Mouse (Mus musculus) lung, adult 2 months (tissue): ENCODE results near the gene Tanc1. TPM values are rescaled to one million over a fixed set of nuclear protein-coding genes. Genes with fewer than 3 reads are reported as not detected.

ENCODE experiments used
- DNase-seq: peaks from one replicate; pipeline ENCODE4 v3.0.0; 2022
- H3K4me1 ChIP-seq: fragments of 200-500 bp; 2 replicates; pipeline ENCODE4 v1.6.1; 2011; ENCODE audit warnings: low read length; ENCODE audit not compliant: control insufficient read depth, insufficient read depth
- H3K4me3 ChIP-seq: fragments of 200-500 bp; replicated peaks from 2 replicates; pipeline ENCODE3; 2011; ENCODE audit warnings: low read depth, mild to moderate bottlenecking, control low read depth, low read length; ENCODE audit errors: extremely low read depth
- CTCF ChIP-seq: fragments of 200-500 bp; IDR thresholded peaks from 2 replicates; pipeline ENCODE4 v1.5.1; 2011; ENCODE audit warnings: mild to moderate bottlenecking, low read length, control low read depth; ENCODE audit not compliant: insufficient read depth
- POLR2A ChIP-seq: fragments of 200-500 bp; IDR thresholded peaks from 2 replicates; pipeline ENCODE4 v1.6.1; 2011; ENCODE audit warnings: low read depth, mild to moderate bottlenecking, control low read depth, low read length, borderline replicate concordance; ENCODE audit errors: extremely low read depth
- WGBS: fragments of 180-500 bp; shearing (Covaris S2); methylation state at CpG from one replicate; pipeline ENCODE4 v1.1.7; 2018; 5-methylcytosine and 5-hydroxymethylcytosine counted together
- polyA plus RNA-seq: library from polyadenylated mRNA; depleted of rRNA; stranded (reverse); fragments of >200 nt; gene quantifications from 2 replicates; pipeline ENCODE4 v1.2.3, GENCODE M21; 2012

Tanc1 gene
- polyA plus RNA-seq, 1 experiment = 29.0 TPM

DNA sequence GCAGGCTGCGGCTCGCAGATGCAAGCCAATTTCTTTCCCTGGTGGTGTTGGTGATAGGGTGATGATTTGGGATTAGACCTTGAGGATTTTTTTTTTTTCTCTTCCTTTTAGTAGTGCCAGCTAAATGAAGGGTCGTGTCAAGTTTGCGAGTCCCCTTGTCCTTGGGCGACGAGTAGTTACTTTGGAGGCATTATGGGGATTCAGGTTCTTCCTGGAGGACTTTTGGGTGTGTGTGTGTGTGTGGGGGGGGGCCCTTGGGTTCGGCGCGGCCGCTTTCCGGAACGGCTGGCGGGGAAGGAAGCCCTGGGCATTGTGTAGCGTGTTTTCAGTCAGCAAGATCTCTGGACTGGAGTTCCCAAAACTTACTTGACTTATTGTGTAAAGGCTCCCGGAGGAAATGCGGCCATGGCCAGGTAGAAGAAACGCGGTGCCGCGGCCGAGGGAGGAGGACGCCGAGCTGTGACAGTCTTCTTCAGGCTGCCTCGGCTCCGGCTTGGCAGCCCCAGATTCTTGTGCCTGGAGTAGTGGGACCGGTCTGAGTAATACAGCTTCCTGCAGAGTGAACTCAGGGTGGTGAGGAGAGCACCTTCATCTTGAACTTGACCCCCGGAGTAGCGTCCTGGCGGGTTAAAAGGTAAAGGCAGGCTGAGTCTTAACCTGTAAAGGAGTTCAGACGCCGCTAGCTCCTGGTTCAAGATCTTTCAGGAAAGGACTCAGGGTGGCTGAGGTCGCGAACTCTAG, 1.1 kb downstream of the Tanc1 start:
- 1% methylated on average over 33 of the region's 33 CpGs for WGBS
- peaks cover 18% of the 10 kb centered on the region for H3K4me1 ChIP-seq
- peak overlapping the region; percentile 85 for H3K4me3 ChIP-seq
- TF ChIP-seq POLR2A (0 out of 2 replicates have a peak, but pooled peaks have one; percentile 7), CTCF (no peak)
- peak; percentile 71 for DNase-seq

DNA sequence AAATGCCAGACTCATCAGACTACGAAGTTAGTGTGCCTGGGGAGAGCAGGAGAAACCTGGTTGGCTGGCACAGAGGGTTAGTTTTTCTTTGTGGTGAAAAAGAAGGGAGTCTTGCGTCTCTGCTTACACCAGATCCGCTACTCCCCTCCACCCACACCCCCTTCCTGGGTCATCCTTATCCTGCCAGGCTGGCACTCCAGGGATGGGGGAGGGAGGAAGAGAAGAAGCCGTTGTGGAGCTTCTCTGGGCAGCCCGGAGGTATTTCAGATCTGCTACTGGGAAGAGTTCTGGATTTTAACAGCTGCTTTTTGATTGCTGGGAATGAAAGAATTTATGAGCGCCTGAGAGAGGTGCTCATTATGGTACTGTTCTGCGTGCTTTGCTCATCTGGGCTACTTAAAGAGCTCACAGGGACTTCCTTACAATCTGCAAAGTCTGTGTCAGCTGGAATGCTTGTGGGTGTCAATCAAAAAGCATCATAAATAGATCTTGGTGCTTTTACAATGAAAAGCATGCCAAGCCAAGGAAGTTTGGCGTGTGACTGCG, 1.7 kb downstream of the Tanc1 start:
- 12% methylated on average over 9 of the region's 9 CpGs for WGBS
- H3K4me1 ChIP-seq = peaks cover 18% of the 10 kb centered on the region
- peak; percentile 40 for DNase-seq
- H3K4me3 ChIP-seq = peak overlapping the region; percentile 85
- no peak for TF ChIP-seq POLR2A
- TF ChIP-seq CTCF = no peak

DNA sequence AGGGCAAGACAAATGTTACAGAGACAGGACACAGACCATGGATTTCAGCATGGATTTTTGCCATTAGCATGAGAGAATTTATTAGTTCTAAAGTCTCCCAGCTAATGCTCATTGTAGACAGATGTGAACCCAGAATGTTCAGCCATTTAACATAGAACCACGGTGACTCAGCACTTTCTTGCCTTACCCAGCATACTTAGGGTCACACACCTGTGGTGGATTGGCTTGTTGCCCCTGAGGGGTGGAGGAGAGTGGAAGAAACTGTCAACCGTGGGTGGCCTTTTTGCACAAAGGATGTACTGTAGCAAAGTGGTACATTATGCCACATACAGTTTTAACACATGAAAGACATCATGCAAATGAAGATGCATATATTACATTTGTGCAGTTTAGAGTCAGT, 5.0 kb downstream of the Tanc1 start:
- DNase-seq = no peak
- Histone ChIP-seq H3K4me3 (no peak overlapping the region), H3K4me1 (peaks cover 16% of the 10 kb centered on the region)
- TF ChIP-seq CTCF (no peak), POLR2A (no peak)
- WGBS = 39% methylated on average over 2 of the region's 2 CpGs

DNA sequence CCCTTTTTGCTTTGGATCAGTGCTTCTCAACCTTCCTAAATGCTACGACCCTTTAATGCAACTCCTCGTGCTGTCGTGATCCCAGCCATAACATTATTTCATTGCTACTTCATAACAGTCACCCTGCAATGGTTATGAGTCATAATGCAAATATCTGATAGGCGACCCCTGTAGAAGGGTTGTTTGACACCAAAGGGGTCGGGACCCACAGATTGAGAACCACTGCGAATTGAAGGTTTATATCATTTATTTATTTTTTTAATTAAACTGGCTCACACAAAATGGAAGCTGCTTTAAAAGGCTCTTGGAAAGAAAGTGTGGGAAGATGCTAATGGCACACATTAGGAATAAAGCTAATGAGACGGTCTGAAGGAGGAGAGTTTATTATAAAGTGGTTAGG, 7.2 kb downstream of the Tanc1 start:
- Histone ChIP-seq H3K4me3 (no peak overlapping the region), H3K4me1 (peaks cover 13% of the 10 kb centered on the region)
- no peak for DNase-seq
- TF ChIP-seq CTCF = no peak
- no peak for TF ChIP-seq POLR2A
- WGBS = 82% methylated on average over 7 of the region's 7 CpGs

DNA sequence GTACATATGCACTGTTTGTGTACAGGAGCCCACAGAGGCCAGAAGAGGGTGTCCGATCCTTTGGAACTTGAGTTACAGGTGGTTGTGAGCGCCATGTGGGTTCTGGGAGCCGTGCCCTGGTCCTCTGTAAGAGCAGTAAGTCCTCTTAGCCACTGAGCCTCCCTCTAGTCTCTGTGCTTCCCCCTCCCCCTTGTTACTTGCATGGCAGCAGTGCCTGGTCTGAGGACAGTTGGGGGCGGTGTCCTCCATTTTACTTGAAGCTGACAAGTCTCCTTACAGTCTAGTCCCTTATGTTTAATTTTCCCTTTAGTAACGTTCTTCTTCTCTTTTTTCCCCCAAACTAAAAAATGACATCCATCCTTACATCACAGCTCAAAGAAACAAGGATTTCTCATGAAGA, 8.8 kb downstream of the Tanc1 start:
- DNase-seq = no peak
- peaks cover 12% of the 10 kb centered on the region for H3K4me1 ChIP-seq
- H3K4me3 ChIP-seq = no peak overlapping the region
- TF ChIP-seq POLR2A = no peak
- no peak for TF ChIP-seq CTCF
- 85% methylated on average over 5 of the region's 5 CpGs for WGBS

DNA sequence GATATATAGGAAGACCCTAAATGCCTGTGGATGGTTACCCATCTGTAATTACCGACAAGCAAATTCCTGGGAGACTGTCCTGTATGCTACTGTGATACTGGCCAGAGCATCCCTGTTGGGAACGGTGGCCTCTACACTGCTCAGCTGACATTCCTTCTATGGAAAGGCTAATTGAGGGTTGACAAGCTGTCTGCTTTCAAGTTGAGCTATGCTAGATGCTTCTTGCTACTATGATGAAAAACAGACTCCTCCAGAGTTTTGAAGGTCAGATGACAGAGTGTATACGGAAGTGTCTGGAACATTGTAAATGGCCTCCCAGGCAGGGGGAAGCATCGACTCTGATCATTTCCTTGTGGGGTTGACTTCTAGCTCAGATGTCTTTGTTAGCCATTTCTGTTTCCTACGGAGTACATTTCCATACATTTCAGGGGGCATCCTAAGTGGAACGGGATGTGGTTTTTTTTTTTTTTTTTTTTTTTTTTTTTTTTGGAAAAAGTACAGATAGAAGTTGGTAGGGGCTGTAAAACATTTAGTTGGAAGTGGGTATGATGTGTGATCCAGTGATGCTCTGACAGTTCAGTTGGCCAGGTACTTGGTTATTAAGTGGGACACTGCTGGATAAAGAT, 10.8 kb downstream of the Tanc1 start:
- H3K4me3 ChIP-seq = no peak overlapping the region
- no peak for DNase-seq
- WGBS = 39% methylated on average over 6 of the region's 6 CpGs
- peaks cover 8% of the 10 kb centered on the region; the same call in 1 of the 2 replicates for H3K4me1 ChIP-seq
- TF ChIP-seq CTCF (no peak), POLR2A (no peak)

DNA sequence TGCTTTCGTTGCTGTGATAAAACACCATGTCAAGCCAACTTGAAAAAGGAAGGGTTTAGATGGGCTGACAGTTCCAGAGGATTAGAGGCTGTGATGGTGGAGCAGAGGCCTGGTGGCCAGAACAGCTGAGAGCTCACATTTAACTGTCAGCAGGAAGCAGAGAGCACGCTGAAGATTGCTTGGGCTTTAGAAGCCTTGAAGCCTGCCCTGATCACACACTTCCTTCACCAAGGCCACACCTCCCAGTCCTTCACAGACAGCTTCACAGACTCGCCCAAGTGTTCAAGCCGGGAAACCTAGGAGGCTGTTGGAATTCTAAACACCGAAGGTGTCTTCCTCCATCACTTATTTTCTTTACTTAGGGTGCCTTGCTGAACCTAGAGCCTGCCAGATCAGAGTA, 12.0 kb downstream of the Tanc1 start:
- no peak for TF ChIP-seq POLR2A
- TF ChIP-seq CTCF = no peak
- Histone ChIP-seq H3K4me1 (peaks cover 20% of the 10 kb centered on the region), H3K4me3 (no peak overlapping the region)
- 60% methylated on average over 5 of the region's 5 CpGs for WGBS
- no peak for DNase-seq

DNA sequence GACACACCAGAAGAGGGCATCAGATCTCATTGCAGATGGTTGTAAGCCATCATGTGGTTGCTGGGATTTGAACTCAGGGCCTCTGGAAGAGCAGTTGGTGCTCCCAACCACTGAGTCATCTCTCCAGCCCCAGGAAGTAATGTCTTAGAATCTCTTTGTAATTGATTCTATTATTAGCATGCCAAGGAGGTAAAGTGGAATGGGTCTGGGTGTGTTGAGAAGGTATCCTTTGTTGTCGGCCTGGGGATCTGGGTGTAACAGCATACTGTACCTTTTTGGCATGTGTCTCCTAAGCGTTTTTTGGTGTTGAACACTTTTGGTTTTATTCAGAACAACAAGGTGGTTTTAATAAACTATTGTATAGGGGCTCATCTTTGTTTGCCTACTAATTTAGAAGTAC, 13.6 kb downstream of the Tanc1 start:
- Histone ChIP-seq H3K4me3 (no peak overlapping the region), H3K4me1 (peaks cover 30% of the 10 kb centered on the region)
- DNase-seq = no peak
- WGBS = 86% methylated on average over 2 of the region's 2 CpGs
- TF ChIP-seq POLR2A = no peak
- no peak for TF ChIP-seq CTCF

DNA sequence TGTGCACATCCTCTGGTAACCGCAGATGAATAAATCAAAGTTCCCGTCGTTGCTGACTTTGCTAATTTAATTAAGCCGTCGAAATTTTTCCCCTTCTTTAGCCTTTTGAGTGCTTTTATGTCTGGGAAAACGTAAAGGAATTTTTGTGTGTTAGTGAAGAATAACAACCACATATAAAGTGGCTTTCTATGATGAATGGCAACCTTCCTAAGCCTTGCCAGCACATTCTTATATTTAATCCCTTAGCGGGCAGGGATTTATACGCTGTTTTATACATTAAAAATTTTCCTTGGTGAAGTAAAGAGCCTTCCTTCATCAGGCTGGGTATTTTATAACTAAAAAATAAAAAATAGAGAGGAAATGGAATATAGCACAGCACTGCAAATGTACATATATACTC, 14.1 kb downstream of the Tanc1 start:
- 73% methylated on average over 8 of the region's 8 CpGs for WGBS

More for the DNA sequence above, 14.1 kb downstream of the Tanc1 start:
- Histone ChIP-seq H3K4me3 (no peak overlapping the region), H3K4me1 (peaks cover 30% of the 10 kb centered on the region)
- no peak for TF ChIP-seq POLR2A
- TF ChIP-seq CTCF = no peak
- DNase-seq = no peak
